Mouse (Mus musculus) brain, embryonic 14.5 days (tissue): ENCODE measurements around the gene Ptpn5. TPM values are rescaled to one million over a fixed set of nuclear protein-coding genes. Genes with fewer than 3 reads are reported as not detected.

ENCODE experiments used
- DNase-seq: peaks from one replicate; pipeline ENCODE4 v3.0.0-alpha.2; 2011; ENCODE audit warnings: low read depth
- CTCF ChIP-seq: fragments of 200-500 bp; IDR thresholded peaks from 2 replicates; pipeline ENCODE4 v1.5.1; 2012; ENCODE audit warnings: inconsistent platforms, mild to moderate bottlenecking, moderate library complexity, borderline replicate concordance; ENCODE audit not compliant: insufficient read depth, insufficient read length; ENCODE audit errors: extremely low read depth
- POLR2A ChIP-seq: fragments of 200-500 bp; IDR thresholded peaks from 2 replicates; pipeline ENCODE4 v1.6.1; 2012; ENCODE audit warnings: mild to moderate bottlenecking, inconsistent platforms, borderline replicate concordance; ENCODE audit not compliant: poor library complexity, insufficient read depth, insufficient read length, severe bottlenecking; ENCODE audit errors: extremely low read depth
- polyA plus RNA-seq: library from polyadenylated mRNA; depleted of rRNA; stranded (reverse); fragments of >200 nt; gene quantifications from 2 replicates; pipeline ENCODE4 v1.2.3, GENCODE M21; 2012

Ptpn5 gene
- polyA plus RNA-seq, 1 experiment = 218 TPM

- TF ChIP-seq CTCF (no peak), POLR2A (no peak)
- DNase-seq = no peak
Observed at GRCm38 (mm10) chr7:47076193-47076592, 57.3 kb downstream of the Ptpn5 start.

GRCm38 (mm10) chr7:47073536-47074521 lies 59.7 kb downstream of the Ptpn5 start:
- no peak for TF ChIP-seq CTCF
- no peak for TF ChIP-seq POLR2A
- DNase-seq = peak; percentile 14

GRCm38 (mm10) chr7:47072551-47072950 lies 60.9 kb downstream of the Ptpn5 start:
- DNase-seq = no peak
- TF ChIP-seq POLR2A (no peak), CTCF (no peak)

- DNase-seq = no peak
Observed at GRCm38 (mm10) chr7:47067879-47068278, 65.6 kb downstream of the Ptpn5 start.

GRCm38 (mm10) chr7:47066942-47067341 lies 66.5 kb downstream of the Ptpn5 start:
- no peak for DNase-seq
- TF ChIP-seq POLR2A = no peak
- TF ChIP-seq CTCF = no peak

More at GRCm38 (mm10) chr7:47067879-47068278, 65.6 kb downstream of the Ptpn5 start:
- TF ChIP-seq POLR2A (no peak), CTCF (no peak)

- DNase-seq = no peak
- TF ChIP-seq CTCF = no peak
- TF ChIP-seq POLR2A = no peak
Observed at GRCm38 (mm10) chr7:47061560-47061959, 71.9 kb downstream of the Ptpn5 start.

GRCm38 (mm10) chr7:47059339-47059738 lies 74.1 kb downstream of the Ptpn5 start:
- no peak for DNase-seq
- TF ChIP-seq POLR2A (no peak), CTCF (no peak)

GRCm38 (mm10) chr7:47056273-47056672 lies 77.2 kb downstream of the Ptpn5 start:
- TF ChIP-seq POLR2A (no peak), CTCF (no peak)
- no peak for DNase-seq

- no peak for TF ChIP-seq CTCF
- TF ChIP-seq POLR2A = no peak
- DNase-seq = no peak
Observed at GRCm38 (mm10) chr7:47055744-47056143, 77.7 kb downstream of the Ptpn5 start.

GRCm38 (mm10) chr7:47054666-47055065 lies 78.8 kb downstream of the Ptpn5 start:
- no peak for DNase-seq
- TF ChIP-seq CTCF (no peak), POLR2A (no peak)

- no peak for DNase-seq
- TF ChIP-seq POLR2A (no peak), CTCF (no peak)
Observed at GRCm38 (mm10) chr7:47053287-47053686, 80.2 kb downstream of the Ptpn5 start.

- no peak for DNase-seq
- TF ChIP-seq POLR2A = no peak
- TF ChIP-seq CTCF = no peak
Observed at GRCm38 (mm10) chr7:47052276-47052675, 81.2 kb downstream of the Ptpn5 start.
